Mouse (Mus musculus) mesoderm, embryonic 11.5 days (tissue): ENCODE measurements at regions not wholly inside any gene's neighbourhood (a gene's known extent, or its start where the extent isn't known, plus 50 kb on each side); places are given as distances from the start of the nearest gene placed in this dataset.

Experiments
- DNase-seq: peaks from one replicate; pipeline ENCODE4 v3.0.0-alpha.2; 2012; ENCODE audit warnings: low read depth, low spot score

DNA sequence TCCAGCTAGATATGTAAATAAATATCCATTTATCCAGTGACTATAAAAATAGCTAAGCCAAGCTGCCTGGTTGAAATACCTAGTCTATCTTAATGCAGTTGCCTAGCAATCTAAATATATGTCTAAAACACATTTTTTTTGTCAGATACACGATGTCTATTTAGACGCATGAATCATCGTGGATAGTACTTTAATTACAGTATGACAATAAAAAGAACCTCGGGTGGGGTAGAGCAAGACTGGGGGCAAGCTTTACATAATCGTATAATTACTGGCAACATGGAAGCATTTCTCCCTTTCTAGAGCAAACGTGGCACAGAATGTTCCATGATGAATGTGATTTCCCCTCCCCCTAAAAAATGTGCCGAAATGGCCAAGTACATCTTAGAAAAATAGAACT lies 180.4 kb downstream of the Gm19935 start:
- no peak for DNase-seq

DNA sequence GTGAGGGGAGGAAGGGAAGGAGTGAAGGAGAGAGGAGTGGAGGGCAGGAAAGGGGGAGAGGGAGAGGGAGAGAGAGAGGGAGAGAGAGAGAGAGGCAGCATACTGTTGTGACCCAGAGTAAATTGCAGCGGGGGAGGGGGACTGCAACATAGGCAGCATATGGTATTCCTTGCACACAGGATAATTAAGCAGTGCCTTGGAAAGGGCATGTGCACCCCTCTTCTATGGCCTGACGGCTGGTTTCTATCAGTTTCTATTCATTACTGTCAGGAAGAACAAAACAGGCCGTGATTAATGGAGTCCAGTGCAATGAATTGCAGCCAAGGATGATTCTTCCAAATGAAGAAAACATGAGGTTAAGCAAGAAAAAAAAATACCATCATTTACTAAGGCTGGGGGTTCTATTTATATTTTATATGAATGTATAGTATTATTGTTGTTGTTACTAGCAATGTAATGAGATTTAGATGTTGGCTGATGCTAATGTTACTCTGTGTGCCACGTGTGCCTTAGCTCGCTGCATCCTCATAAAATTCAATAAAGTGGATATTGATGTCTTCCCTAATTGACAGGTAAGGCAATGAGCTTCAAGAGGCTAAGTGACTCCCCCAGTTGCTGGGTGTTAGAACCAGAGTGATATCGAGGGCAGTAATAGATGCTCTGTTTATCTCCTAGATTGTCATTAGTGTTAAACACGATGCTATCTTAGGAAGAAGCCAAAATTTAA lies 181.3 kb downstream of the Gm19935 start:
- DNase-seq = peak; percentile 73

DNA sequence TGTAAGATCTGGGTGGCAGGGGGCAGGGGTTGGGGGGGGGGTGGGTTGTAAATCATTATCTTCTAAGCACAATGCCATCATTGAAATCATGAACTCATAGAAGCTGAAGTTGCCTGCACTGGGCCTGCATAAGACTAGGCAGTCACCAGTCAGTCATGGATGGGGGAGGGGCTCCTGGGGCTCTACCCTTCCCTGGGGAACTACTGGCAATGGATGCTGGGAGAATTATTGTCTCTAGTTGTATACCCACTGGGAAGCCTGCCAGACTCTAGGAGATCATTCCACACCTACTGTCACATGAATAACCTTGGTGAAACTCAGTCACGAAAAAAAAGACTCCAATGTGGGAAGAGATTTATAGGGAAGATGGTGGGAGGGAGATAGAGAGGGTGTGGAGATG lies 186.4 kb downstream of the Gm19935 start:
- no peak for DNase-seq

DNA sequence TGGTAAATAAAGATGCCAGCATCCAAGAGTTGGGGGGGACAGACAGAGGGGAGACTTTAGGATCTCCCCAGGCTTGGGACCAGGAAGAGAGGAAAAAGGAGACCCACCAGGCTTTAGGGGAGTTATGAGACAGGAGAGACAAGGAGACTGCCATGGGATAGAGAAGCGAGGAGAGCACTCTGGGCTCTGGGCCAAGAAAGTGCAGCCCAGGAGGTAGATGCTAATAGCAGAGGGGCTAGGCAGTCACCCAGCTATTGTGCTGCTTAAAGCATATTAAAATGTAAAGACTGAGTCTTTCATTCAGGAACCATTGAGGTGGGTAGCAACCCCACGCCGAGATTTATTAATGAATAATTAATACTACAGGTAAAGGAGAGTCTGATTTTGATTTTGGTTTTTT lies 208.8 kb downstream of the Gm19935 start:
- no peak for DNase-seq

DNA sequence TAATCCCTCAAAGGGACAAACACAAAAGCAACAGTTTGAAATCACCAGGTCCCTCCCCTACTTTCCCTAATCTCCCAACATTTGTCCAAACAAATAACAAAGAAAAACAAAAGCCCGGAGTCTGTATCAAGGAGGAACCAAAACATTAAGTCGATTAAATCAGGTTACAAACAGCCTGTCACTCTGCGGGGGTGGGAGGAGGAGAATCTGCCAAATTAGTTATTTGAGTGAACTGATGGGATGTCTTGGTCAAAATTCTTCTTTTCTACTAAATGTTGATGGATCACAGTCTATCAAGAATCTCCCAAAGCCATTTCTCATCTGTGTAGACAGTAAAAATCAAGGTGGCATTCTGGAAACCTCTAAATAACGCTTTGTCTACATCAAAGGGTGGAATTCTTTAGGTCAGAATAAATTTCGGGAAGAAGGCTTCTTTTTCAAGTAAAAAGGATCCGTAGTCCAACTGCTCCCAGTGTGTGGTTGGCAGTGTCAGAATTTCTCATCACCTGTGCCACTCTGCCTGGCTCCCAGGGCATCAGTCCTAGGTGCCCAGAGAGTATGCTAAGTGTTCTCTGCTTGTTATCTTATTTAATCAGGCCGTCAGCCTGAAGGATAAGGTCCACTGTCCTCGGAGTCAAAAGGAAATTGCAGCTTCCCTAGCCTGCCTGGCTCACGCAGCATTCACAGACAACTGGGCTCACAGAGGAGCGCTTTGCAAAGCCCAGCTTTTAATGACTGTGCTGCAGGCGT lies 216.1 kb downstream of the Gm19935 start:
- no peak for DNase-seq

DNA sequence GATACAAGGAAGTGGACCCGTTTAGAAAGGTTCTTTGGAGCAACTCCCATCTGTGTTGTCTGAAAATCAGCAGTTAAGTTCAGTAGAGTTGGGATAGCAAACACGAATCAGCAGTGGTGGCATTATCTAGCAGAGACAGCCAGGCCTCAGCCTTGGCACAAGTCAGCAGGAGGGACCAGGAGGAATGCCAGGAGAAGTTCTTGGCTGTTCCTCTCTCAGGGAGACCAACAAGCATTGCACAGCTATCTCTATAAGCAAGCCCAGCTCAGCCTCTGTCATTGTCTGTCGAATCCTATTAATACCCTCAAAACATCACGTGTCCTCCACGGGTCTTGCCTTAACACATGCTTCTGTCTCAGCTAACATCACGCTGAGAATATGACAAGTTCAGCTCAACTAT lies 219.8 kb downstream of the Gm19935 start:
- no peak for DNase-seq

DNA sequence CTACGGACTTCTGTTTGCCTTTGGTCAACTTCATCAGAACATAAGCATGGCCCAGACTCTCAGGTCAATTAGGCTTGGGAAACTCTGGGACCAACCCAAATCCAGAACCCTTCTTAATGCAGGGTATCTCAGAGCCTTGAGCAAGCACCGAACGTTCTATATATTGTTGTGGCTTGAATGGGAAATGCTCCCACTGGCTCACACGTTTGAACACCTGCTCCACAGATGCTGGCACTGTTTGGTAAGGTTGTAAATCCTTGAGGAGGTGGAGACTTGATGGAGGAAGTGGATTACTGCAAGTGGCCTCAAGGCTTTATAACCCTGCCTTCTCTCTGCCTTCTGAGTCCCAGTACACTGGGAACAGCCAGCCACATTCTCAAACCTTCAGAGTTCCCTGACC lies 231.3 kb upstream of the Tox3 start:
- no peak for DNase-seq

DNA sequence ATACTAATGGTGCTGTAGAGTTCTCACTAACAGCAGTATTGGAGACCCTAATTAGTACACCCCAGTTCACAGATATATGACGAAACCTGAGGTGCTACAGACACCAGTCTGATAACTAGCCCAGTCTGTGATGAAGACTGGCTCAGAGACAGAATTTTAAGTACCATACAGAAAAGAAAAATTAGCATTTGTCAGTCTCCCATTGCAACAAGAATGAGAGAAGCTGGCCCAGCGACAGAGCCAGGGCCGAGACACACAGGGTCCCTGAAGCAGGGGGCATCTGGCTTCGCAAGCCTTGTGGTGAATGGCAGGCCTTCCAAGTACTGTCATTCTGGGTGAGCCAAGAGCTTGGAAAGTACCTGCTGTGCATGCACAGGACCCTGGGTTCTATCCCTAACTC lies 228.8 kb upstream of the Tox3 start:
- DNase-seq = no peak

DNA sequence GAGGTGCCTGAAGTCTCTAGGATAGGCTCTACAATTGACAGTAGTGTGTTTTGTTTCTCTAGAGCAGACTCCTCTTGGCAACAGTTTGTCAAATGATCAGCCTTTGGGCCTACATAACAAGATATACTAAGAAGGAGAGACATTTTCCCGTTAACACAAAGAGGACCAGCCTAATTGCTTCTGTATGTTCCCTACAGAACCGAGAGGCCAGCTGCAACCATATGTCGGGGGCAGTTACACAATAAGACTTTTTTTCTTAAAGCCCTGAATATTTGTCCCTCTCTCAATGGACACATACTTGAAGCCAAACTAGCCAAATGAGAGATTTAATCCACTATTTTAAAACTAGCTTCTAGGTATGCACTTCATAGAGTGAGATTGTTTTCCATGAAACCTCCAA lies 226.5 kb upstream of the Tox3 start:
- DNase-seq = no peak

DNA sequence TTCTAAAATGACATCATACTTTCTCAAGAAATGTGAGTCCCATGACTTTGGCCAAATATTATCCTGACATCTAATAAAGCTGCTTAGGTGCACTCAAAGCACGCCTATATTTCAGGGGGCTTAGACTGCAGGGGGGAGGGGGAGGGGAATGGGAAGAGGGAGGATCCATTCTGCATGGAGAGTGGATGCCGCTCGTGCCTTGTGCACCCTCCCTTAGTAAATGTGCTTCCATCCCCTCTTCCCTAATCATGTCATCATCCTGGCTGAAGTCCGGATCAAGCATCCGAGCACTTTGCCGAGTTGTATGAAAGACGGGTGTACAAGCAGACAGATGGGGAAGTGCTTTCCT lies 207.9 kb upstream of the Tox3 start:
- no peak for DNase-seq

DNA sequence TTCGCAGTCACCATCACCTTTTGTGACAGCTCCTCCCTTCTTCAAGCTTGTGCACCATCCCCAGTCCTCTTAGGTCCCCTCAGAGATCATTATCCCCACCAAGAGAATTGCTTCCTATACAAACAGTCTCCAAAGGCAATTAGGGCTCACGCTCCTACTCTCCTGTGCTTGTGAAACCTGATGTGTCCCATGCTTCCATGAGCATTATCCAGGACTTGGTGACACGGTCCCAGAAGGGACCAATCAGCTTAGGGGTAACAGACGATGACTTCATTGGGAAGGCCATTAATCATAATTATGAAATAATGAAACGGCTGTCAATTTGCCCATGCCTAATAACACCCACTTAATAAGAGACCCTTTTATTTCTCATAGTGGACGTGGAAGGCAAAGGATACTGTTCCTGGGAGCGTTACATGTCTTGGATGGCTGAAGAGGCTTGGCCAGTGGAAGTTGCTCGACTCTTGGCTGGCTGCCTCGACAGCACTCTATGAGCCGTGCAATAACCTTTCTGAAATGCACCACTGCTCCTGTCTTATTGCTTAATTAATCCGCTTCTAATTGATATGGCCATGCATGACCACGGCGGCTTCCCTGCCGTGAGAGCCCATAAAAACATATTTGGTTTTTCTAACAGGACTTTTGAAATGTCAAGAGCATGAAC lies 207.4 kb upstream of the Tox3 start:
- no peak for DNase-seq

DNA sequence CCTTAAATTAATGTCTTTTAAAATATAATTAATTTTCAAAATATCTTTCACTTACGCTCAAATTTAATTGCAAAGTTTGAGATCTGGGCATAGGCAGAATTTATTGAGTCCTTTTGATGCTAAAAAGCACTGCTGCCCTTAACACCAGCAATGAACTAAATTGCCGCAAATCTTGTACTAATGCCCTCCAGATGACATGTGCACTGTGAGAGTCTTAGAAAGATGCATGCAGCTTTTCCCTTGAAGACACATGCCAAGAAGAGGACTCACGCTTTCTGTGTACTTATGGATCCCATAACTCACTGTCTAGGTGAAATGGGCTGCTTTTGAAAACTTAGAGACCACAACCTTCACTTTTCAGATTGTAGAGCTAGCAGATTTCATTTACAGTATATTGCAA lies 199.1 kb upstream of the Tox3 start:
- peak; percentile 40 for DNase-seq

DNA sequence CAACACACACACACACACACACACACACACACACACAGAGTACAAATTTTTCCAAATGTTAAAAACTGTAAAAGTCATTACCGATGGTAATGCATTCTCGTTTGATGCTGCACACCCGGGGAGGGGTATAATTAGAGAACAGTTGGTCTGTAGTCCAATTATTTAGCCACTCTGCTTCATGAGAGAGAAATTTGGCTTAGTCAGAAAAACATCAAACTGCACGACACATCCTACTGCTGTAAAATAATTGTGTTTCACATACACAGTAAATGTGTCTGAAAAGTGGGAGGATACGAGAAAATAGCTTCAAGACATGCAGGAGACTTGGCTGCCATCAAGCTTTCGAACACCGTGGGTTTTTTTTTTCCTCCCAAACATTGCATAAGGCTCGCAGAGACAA lies 194.5 kb upstream of the Tox3 start:
- DNase-seq = no peak

DNA sequence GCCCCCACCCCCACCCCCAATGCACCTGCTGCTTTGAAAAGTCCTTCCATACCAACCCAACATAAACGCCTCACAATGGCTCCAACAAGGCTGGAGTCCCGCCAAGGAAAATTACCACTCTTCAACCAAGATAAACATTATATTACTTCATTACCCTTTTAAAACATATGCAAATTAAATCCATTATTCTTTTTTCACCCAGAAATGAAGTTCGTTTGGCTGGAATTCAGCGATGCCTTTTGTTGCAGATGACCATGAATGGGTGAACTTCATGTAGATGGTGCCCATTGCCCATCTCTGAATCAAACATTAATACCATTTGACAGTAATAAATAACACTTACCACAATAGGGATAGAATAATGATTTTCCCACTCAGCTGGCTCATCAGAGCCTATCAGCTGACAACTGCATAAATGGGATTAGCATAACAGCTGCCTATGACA lies 188.1 kb upstream of the Tox3 start:
- no peak for DNase-seq

DNA sequence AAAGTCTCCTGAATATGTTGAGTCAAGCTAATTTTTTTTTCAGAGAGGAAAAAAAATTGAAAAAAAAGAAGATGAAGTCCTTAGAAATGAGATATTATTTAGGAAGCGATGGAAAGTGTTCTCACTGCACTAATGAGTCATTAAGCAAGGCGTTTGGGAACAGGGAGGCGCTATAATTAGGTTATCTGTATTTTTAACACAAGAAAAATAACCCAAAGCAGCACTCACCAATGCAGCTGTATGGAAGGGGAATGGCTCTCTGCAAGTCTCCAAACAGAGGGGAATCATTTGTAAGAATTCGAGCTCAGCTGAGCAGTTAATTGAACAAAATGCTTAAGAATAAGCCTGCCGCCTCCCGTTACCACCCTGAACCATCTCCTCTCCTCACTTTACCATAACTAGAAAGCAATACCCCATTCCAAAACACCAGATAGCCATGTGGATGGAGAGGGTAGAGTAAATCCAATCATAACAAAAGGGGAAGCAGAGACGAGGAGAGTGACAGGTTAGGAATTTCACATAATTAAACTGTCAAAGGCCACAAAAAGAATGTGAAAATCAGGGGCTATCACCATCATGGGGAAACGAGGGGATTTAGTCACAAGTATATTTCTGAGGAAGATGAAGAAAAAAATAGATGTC lies 187.5 kb upstream of the Tox3 start:
- no peak for DNase-seq

DNA sequence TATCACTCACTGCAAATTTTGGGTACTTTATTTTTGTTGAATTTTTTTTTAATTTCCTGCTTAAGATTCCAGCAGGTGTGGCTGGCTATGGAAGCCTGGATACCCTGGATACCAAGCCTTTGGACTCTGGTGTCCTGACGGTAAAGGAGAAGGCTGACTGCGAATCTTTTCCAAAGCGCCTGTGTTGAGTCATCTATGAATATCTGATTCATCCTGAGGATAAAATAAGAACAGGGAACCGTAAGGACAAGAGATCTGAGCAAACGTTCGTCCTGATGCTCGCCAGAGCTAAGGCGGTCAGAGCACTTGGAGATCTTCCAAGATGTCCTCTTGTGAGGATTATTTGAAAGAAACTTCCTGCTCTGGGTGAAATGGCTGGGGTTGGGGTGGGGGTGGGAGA lies 173.2 kb upstream of the Tox3 start:
- DNase-seq = no peak

DNA sequence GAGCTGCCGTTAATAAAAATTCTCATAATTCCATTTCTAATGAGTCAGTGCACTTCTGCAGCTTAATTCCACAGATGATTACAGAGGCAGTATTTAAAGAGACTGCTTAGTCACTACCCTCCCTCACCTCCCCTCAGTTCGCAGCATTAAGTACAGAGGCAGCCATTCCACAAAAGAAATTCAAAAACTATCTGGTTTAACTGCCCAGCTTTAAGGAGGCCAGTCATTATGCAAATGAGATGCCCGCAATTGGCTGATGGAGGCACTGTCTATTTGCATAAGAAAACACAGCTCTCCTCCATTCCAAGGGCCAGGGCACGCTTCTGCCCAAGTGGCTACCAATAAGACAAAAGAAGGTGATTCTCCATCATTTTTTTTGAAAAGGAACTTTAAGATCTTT lies 172.0 kb upstream of the Tox3 start:
- peak; percentile 48 for DNase-seq

DNA sequence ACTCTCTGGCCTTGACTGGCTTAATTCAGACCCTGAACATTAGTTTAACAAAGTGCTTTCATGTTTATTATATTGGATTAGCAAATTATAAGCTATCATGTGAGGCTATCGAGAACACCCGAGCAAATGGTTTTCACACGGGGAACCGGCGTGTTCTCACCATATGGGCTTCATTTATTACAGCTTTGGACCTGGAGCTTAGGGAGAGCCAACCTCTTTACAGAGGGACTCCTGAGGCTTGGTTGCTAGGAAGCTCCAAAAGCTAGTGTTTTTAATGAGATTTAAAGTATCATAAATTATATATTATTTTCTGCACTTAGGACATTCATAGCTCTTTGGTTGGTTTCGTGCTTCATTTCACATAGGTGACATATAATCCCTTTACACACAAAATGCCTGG lies 171.4 kb upstream of the Tox3 start:
- DNase-seq = no peak

DNA sequence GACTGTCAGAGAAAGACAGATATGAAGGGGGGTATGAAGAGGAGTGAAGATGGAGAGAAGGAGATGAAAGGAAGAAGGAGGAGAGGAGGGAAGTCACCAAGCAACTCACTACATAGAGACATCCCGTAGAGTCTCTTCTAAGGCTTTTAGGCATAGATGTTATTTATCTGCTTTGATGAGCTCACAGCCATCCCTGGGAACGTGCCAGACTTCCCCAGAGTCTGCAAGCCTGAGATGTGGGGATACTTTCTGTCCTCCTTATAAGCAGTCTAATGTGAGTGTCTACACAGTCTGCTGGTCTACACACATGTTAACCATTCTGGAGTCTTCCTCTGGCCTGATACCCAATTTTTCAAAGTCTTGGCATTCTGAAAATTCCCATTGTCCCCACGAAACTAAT lies 166.0 kb upstream of the Tox3 start:
- no peak for DNase-seq

DNA sequence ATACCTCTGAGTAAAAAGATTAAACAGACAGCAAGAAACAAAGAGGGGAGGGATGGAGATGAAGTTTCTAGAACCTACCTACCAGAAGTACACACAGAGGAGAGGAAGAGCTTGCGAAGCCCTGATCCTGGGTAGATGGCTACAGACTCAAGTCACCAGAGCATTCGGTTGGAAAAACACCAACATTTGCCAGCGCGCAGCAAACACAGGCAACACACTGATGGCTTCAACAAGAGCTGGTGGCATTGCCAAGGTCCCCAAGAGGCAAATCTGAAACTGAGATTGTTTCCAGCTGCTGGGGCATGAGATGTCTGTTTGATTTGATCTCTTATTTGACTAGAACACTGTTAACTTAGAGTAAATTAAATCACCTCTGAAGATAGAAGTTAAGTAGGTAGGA lies 165.5 kb upstream of the Tox3 start:
- no peak for DNase-seq

DNA sequence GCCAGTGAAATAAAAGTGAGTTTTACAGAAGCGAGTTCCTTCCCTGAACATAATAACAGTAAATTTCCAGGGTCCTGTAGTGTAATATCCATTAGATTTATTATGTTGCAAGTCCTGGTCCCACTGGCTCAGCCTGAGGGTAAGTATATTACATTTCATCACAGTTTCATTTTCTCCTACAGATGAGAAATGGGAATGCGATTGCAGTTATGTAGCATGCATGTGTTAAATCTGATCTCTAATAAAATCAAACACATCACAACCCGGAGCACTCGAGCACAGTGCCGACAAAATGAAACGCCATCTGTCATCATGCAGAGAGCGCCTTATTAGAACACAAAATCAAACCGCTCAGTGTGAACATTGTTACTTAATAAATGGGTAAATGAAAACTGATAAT lies 165.0 kb upstream of the Tox3 start:
- no peak for DNase-seq

DNA sequence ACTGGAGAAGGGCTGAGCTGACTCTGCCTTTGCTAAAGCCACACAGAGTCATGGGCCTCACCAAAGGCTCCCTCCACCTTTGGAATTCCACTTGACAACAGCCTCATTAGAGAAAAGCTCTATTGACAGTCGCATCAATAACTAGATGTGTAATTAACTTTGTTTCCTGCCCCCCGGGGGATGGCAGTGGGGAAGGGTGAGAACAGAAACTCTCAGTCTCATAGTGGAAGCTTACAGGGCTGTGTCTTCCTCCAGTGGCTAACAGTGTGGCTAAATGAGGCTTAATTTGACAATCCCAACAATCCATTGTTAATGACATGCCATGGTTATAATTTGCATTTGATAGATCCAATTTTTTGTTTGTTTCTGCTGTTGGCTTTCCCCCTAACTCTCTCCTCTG lies 164.5 kb upstream of the Tox3 start:
- no peak for DNase-seq

DNA sequence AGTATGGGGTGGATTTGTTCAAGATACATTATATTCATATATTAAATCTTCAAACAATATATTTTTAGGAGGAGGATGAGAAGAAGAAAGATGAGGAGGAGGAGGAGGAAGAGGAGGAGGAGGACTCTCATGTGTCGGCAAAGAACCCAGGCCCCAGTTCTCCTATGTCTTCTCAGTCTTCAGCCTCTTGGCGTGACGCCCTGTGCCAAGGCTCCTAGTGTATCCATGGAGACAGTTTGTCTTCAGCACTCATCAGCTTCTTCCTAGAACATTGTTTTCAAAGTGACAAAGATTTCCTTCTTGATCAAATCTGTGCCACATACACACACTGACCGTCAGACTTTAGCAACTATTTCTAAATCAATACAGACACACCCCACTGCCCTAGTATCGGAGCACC lies 156.4 kb upstream of the Tox3 start:
- DNase-seq = no peak
